Mouse (Mus musculus): ENCODE data around the gene Nxf7.
"Not testable (repeated sequence)": the region's sequence is repeated elsewhere in the genome, so short reads cannot be mapped to it uniquely, and the experiment has no call there.

Nxf7 gene

DNA sequence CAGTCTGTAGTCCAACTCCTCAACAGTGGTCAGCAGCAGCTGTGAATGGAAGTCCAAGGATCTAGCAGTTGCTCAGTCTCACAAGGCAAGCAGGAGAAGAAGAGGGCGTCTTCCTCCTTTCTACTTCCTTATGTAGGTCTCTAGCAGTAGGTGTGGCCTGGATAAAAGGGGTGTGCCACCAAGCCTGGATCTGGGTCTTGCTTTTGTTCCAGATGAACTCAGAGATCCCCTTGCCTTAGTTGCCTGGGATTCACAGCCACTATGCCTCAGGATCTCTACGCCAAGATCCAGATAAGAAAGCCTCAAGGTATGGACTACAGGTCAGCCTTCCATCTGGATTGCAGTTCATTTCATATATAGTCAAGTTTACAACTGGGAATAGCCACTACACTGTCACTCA lies at the start of gene Nxf7:
Nxf7 (minus strand) TSS at position 101 of the 400 bp plus-strand sequence.
- no peak for DNase-seq (ENCODE audit: low read depth, low spot score)

DNA sequence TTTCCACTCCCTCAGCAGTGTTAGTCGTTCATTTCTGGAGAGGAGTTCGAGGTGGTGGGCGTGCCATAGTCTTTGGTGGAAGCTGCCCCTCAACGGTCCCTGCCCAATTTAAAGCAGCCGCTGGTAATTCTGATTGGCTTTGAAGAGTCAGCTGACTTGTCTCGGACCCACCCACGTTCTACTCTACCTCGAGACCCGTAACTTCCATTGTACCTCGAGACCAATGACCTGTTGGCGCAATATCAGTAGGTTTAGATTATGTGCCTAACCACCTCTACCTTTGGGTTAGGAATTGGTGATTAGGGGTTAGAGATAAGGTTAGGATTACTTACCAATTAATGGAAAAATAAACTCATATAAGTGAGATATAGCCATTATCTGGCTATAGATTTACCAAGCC lies 29.0 kb upstream of the Nxf7 start, which contains the start of gene Prame:
Prame (minus strand) TSS at position 101 of the 400 bp plus-strand sequence.
- no peak for DNase-seq (ENCODE audit: low read depth, low spot score)

DNA sequence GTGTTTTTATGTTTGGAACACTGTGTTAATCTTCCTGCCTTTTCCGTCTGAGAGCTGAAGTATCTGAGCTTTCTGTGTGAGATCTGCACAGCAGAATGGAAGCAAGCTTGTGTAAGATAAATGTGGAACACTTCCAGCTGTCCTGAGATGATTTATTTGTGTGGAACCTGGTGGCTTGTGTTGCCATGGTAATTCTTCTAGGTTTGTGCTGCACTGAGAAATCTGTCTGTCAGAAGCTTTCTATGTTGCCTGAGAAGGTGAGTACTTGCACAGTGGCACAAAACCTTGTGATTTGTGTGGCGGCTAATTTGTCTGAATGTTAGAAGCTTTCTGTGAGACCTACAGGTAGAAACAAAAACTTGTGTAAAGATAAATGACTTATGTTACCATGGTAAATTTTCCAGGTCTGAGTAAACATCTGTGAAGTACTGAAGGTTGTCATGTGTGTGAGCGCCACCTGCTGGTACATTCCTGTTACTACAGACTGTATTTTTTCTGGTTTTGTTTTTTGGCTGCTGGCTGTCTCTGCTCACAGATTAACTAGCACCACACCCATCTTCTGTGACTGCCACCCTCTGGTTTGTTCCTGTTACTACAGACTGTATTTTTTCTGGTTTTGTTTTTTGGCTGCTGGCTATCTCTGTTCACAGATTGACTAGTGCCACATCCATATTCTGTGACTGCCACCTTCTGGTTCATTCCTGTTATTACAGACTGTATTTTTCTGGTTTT lies 2.9 kb upstream of the Nxf7 start:
- DNase-seq (ENCODE audit: low read depth, low spot score): peak; percentile 14

DNA sequence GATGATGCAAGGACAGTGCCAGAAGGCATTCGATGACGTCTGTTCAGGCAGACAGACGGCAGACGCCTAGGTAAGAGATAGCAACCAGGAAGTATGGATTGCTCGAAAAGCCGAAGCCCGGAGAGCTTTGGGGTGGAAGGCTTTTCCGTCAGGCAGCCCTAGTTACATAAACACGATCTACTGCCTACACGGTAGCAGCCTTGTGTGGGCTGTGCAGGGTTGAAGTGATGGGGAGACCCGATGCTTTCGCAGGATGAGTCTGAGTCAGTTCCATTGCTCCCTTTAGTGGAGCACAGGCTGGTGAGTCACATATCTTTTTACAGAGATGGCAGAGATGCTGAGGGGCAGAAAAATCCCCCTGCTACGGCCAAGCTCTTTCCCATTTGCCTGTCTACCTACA lies 481 bp downstream of the Nxf7 start:
- DNase-seq (ENCODE audit: low read depth, low spot score): no peak

DNA sequence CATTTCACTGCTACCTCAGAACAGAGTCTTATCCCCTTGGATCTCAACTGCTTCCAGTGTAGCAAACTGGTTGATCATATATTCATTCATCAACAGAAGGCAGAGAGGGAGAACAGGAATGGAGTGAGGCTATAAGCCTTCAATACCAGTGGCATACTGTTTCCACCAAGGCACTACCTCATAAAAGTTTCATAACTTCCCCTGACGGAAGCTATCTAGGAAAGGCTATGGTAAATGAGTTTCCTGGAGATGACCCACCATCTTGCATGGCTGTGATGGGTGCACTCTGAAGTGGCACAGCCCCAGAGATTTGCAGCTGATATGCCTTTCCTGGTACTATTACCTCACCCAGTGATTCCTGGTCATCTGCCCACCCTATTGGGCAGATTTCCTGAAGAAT lies 22.2 kb downstream of the Nxf7 start:
- DNase-seq (ENCODE audit: low read depth, low spot score): no peak

DNA sequence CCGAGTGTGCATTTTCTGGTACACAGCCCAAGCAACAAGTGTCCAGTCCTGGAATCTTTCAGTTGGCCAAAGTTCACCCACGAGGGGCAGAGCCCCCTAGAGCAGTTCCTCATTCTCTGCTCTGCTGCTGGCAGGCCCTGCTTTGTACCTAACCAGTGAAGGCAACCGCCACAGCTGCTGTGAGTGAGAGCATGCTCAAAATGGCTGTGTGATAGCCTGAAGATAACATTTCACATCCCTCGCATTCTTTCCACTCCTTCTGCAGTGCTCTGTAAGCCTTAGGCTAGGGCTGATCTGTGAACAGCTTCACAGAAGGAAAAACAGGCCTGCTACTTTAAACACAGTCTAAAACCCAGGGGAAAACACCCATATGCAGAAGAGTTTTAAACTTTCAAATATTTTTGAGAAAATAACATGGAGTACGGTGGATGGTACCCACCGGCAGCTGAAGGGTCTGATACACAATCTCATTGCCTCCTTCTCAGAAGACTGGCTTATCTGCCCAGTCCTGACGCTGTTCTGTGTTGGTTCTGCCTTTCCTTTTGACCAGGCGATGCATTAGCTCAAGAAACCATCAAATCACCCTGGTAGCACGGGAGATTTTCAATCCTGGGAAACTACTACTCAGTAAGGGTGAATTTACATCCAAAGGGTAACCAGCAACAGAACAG lies 23.5 kb downstream of the Nxf7 start:
- not testable (repeated sequence) for DNase-seq (ENCODE audit: low read depth, low spot score)

DNA sequence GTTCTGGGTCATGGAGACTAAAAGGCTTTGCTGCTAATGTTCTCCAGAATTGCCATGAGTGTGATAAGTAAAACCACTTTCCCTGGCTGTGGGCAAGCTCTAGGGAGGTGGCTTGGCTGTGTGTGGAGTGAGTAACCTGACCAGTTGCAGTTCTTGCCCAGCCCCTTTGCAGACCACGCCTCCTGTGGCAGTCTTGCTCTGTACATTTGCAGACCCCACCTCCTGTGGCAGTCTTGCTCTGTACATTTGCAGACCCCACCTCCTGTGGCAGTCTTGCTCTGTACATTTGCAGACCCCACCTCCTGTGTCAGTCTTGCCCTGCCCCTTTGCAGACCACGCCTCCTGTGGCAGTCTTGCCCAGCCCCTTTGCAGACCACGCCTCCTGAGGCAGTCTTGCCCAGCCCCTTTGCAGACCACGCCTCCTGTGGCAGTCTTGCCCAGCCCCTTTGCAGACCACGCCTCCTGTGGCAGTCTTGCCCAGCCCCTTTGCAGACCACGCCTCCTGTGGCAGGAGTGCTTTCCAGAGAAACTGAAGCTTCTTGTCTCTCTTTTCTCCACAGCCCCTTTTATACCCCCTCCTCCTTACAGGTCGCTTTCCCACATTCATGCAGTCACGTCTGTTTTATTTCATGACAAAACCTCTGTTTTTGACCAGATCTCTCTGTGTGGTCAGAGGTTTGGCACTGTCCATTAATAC lies 24.2 kb downstream of the Nxf7 start:
- DNase-seq (ENCODE audit: low read depth, low spot score): peak; percentile 36

DNA sequence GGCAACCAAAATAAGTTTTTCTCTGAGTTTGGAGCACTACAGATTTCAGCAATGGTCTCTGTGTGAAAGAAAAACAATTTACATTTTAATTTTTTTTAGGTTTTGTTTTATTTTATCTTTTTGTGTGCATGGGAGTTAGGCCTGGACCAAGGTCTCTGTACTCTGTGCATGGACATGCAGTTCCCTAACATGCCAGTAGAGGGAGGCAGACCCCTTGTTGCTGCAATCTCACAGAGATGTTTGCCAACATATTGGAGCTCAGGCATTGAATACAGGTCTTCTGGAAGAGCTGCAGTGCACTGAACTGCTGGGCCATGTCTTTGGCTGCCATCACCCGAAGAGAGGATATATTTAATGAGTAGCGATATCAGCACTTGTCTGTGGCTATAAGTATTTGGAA lies 29.1 kb downstream of the Nxf7 start:
- not testable (repeated sequence) for DNase-seq (ENCODE audit: low read depth, low spot score)

DNA sequence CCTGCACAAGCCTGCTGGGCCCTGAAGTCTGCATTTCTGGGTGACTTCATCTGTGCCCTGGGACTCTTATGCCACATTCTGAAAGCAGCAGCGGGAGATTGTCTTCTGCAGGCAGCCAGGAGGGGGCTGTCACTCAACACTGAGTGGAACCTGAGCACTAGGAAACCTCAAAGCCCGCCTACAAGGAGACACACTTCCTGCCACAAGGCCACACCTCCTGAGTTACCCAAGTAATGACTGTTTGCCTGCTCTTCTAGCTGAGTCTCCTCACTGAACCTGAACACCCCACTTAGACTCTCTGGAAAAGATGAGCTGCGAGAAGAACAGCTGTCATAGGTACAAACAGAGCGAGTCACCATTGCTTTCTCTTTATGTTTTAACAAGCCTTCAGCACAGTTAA lies 33.6 kb downstream of the Nxf7 start:
- DNase-seq (ENCODE audit: low read depth, low spot score): not testable (repeated sequence)

DNA sequence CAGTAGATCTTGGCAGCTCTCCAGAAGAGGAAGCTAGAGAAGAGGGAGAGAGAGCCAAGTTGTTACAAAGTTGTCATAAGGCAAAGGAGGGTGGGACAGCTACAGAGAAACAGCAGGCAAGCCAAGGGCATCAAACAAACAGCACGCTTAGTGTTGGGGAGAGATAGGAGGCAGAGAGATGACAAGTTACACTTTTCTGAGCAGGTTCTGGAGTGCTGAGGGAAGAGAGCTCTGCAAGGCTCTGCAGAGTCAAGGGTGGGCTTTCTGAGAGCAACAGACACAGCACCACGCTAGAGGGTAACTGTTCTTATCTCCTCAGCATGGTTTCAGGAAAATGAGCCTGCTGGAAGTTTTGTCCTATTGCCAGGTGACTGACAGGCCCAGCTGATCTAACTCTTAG lies 35.7 kb downstream of the Nxf7 start:
- no peak for DNase-seq (ENCODE audit: low read depth, low spot score)

DNA sequence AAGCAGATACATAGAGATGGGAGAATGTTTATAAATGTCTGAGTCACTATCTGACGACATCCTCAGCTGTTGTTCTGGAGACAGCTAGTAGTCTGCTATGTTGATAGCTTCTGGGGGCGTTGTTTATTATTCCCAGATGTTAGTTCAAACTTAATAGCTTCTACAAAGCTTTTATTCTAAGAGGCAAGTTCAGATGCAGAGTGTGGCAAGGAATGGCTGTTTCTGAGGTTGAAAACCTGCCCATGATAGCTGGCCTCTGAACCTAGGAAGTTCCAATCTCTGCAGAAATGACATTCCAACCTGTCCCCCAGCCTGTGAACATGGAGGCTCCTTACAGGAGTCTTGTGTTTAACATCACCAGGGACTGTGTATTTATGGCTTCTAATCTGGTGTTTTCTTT lies 36.9 kb downstream of the Nxf7 start:
- DNase-seq (ENCODE audit: low read depth, low spot score): not testable (repeated sequence)

DNA sequence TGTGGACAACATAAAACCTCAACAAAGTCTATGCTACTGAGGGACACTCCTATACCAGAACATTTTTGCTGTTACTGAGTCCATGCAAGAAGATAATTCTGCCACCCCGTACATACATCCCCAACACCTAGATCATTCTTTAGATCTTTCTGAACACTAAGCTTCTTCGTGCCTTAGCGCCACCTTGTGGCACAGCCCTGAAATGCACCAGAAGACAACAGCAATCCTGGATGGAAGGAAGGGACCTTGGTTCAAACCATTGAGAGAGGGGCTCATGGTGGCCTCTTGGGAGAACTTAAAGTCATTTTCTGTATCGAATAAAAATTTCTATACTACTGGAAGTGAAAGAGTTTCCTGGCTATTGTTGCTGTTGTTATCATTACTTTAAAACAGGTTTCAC lies 37.6 kb downstream of the Nxf7 start:
- DNase-seq (ENCODE audit: low read depth, low spot score): not testable (repeated sequence)

DNA sequence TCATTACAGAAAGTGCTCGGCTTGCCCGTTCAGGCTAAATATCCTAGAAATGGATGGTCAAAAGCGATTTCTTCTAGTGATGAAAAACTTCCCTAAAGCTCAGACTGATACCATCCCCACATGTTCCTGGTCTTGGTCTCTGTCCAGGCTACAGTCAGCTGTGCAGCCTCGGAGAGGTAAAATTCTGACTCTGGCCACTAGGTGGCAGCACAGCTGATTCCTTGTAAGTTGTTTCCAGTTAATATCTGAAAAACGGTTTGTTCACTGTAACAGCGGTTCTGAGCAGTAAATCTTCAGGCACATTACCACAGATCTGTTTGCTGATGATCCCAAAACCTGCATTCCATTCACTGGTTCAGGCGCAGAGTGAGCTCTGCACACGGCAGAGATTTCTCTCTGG lies 38.9 kb downstream of the Nxf7 start:
- not testable (repeated sequence) for DNase-seq (ENCODE audit: low read depth, low spot score)
